Mouse (Mus musculus) neural tube, embryonic 14.5 days (tissue): ENCODE results near the gene Pecam1. TPM values are rescaled to one million over a fixed set of nuclear protein-coding genes. Genes with fewer than 3 reads are reported as not detected.
A peak's percentile ranks its signal among the peaks of the same experiment; 100 is the strongest.
"Not testable (repeated sequence)": the region's sequence is repeated elsewhere in the genome, so short reads cannot be mapped to it uniquely, and the experiment has no call there.

Experiments used
- ATAC-seq: fragments of 200-750 bp; cut with Nextera tagmentation; 2 replicates; pipeline ENCODE4 v1.8.0; 2017; ENCODE audit warnings: low read depth, mild to moderate bottlenecking, moderate TSS enrichment, moderate library complexity
- H3K27ac ChIP-seq: fragments of 300-500 bp; sonication (generic); 2 replicates; pipeline ENCODE4 v1.5.1; 2014; ENCODE audit warnings: low read depth, mild to moderate bottlenecking, control low read depth, low read length, moderate library complexity, mixed read lengths
- H3K27me3 ChIP-seq: fragments of 300-500 bp; sonication (generic); 2 replicates; pipeline ENCODE4 v1.6.1; 2014; ENCODE audit warnings: low read length; ENCODE audit not compliant: control insufficient read depth, insufficient read depth
- H3K36me3 ChIP-seq: fragments of 300-500 bp; sonication (generic); 2 replicates; pipeline ENCODE4 v1.6.1; 2014; ENCODE audit warnings: low read length, mixed read lengths; ENCODE audit not compliant: control insufficient read depth, insufficient read depth
- H3K4me1 ChIP-seq: fragments of 300-500 bp; sonication (generic); 2 replicates; pipeline ENCODE4 v1.6.1; 2014; ENCODE audit warnings: low read length; ENCODE audit not compliant: control insufficient read depth, insufficient read depth
- H3K4me2 ChIP-seq: fragments of 300-500 bp; sonication (generic); 2 replicates; pipeline ENCODE4 v1.6.1; 2014; ENCODE audit warnings: mild to moderate bottlenecking, low read depth, low read length, control low read depth
- H3K4me3 ChIP-seq: fragments of 300-500 bp; sonication (generic); 2 replicates; pipeline ENCODE4 v1.5.1; 2014; ENCODE audit warnings: low read depth, low read length, control low read depth, mixed read lengths
- H3K9ac ChIP-seq: fragments of 300-500 bp; sonication (generic); replicated peaks from 2 replicates; pipeline ENCODE4 v1.6.1; 2014; ENCODE audit warnings: low read depth, mild to moderate bottlenecking, control low read depth, low read length, mixed read lengths
- H3K9me3 ChIP-seq: fragments of 300-500 bp; sonication (generic); 2 replicates; pipeline ENCODE4 v1.6.1; 2016; ENCODE audit warnings: low read length; ENCODE audit not compliant: control insufficient read depth
- WGBS: fragments of 180-500 bp; shearing (Covaris S2); extraction: QIAGEN DNeasy Blood & Tissue Kit; methylation state at CpG from one replicate; pipeline ENCODE4 v1.1.7; 2014; 5-methylcytosine and 5-hydroxymethylcytosine counted together
- polyA plus RNA-seq: library from polyadenylated mRNA; unstranded; fragments of >200 nt; fragmentation: Nextera tagmentation; extraction: Ambion mirVana; gene quantifications from 2 replicates; pipeline ENCODE4 v1.2.1, GENCODE M21; 2014

Pecam1 gene
- polyA plus RNA-seq, 1 experiment from 2014 or later: 9.4 TPM

DNA sequence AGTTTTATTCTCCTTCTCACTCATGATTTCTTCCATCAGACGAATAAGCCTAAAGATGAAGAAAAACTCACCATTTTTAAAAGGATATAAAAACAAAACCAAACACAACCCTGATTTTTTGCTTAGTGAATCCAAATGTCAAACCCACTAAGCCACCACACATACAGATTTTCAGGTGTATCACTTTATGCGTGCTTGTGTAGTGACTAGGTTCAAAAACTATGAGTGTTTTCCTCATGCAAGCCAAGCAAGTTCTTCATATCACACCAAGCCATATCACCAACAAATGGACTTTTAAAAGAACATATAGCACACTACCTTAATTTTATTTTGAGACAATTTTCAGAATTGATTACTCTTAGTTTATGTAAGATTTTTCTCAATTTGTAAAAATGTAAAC lies 34.0 kb upstream of the Pecam1 start:
- WGBS: 92% methylated on average over 2 of the region's 2 CpGs

GRCm38 (mm10) chr11:106782841-106783764 lies 32.7 kb upstream of the Pecam1 start:
- Histone ChIP-seq H3K4me2 (no peak overlapping the region), H3K4me3 (no peak overlapping the region), H3K9ac (no peak overlapping the region), H3K4me1 (peaks cover 21% of the 10 kb centered on the region), H3K27me3 (no peaks in the 10 kb centered on the region), H3K36me3 (peaks cover 63% of the 10 kb centered on the region), H3K27ac (no peak overlapping the region), H3K9me3 (no peaks in the 10 kb centered on the region)
- ATAC-seq: no peak
- 86% methylated on average over 9 of the region's 9 CpGs for WGBS

More for the DNA sequence above, 34.0 kb upstream of the Pecam1 start:
- Histone ChIP-seq H3K9me3 (no peaks in the 10 kb centered on the region), H3K4me2 (no peak overlapping the region), H3K4me1 (peaks cover 21% of the 10 kb centered on the region), H3K9ac (no peak overlapping the region), H3K27me3 (no peaks in the 10 kb centered on the region), H3K4me3 (no peak overlapping the region), H3K27ac (no peak overlapping the region), H3K36me3 (peaks cover 63% of the 10 kb centered on the region)
- no peak for ATAC-seq

DNA sequence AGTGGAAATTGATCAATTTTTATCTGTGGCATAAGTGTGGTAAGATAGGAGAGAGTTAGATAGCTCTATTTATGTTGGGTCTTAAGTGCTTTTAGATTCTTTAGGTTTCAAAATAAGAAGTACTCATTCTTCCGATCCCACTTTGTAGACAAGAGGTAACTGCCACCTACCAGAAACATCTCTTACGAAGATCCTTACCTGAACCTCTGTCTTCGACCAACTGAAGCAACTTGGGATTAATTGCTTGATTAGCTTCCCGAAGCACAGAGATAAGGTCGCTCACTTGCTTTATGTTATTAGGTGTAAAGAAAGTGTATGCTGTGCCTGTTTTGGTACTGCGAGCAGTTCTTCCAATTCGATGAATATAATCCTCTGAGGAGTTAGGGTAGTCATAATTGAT lies 31.8 kb upstream of the Pecam1 start:
- not testable (repeated sequence) for H3K27ac ChIP-seq, ATAC-seq, H3K9me3 ChIP-seq, H3K4me2 ChIP-seq, H3K4me3 ChIP-seq, H3K27me3 ChIP-seq, H3K9ac ChIP-seq
- Histone ChIP-seq H3K4me1 (peaks cover 21% of the 10 kb centered on the region), H3K36me3 (peaks cover 63% of the 10 kb centered on the region)
- WGBS: 92% methylated on average over 7 of the region's 7 CpGs

GRCm38 (mm10) chr11:106780590-106781220 lies 30.3 kb upstream of the Pecam1 start:
- ATAC-seq: no peak
- H3K4me2 ChIP-seq: no peak overlapping the region
- H3K4me1 ChIP-seq: peaks cover 10% of the 10 kb centered on the region
- no peak overlapping the region for H3K9ac ChIP-seq
- H3K9me3 ChIP-seq: no peaks in the 10 kb centered on the region
- 77% methylated on average over 6 of the region's 6 CpGs for WGBS
- H3K27me3 ChIP-seq: no peaks in the 10 kb centered on the region
- H3K36me3 ChIP-seq: peaks cover 55% of the 10 kb centered on the region
- H3K4me3 ChIP-seq: no peak overlapping the region
- H3K27ac ChIP-seq: no peak overlapping the region

DNA sequence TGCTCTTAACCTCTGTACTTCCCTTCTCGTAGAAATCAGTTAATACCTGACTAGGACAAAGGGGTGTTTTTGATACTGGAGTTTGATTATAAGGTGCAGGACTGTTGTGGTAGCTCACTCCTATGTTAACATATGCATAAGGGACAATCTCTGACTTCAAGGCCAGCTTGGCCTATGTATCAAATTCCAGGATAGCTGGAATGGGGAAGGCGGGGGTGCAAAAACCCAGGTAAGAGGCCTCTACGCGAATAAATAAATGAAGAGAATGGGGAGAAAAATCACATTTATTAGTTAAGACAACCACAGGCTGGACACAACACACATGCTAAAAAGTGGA lies 29.6 kb upstream of the Pecam1 start:
- no peaks in the 10 kb centered on the region for H3K9me3 ChIP-seq
- H3K27ac ChIP-seq: peak overlapping the region; percentile 88
- peaks cover 49% of the 10 kb centered on the region for H3K36me3 ChIP-seq
- no peak overlapping the region for H3K9ac ChIP-seq
- H3K4me1 ChIP-seq: peaks cover 7% of the 10 kb centered on the region; the same call in 1 of the 2 replicates
- WGBS: 76% methylated on average over 4 of the region's 4 CpGs
- H3K4me3 ChIP-seq: no peak overlapping the region; the same call in 1 of the 2 replicates
- no peak for ATAC-seq
- H3K27me3 ChIP-seq: no peaks in the 10 kb centered on the region
- peak overlapping the region; percentile 91 for H3K4me2 ChIP-seq

- WGBS: 1% methylated on average over 30 of the region's 30 CpGs
- H3K9ac ChIP-seq: peak within 1 kb of the TSS; percentile 80
- H3K4me2 ChIP-seq: peak within 1 kb of the TSS; percentile 91
- peak; percentile 99 for ATAC-seq
- H3K4me1 ChIP-seq: peaks cover 7% of the 10 kb centered on the region; the same call in 1 of the 2 replicates
- H3K36me3 ChIP-seq: peaks cover 49% of the 10 kb centered on the region
- H3K9me3 ChIP-seq: no peaks in the 10 kb centered on the region
- H3K27ac ChIP-seq: peak within 1 kb of the TSS; percentile 88
- peak within 1 kb of the TSS; percentile 71 for H3K4me3 ChIP-seq
- H3K27me3 ChIP-seq: no peaks in the 10 kb centered on the region
These were observed 29.1 kb upstream of the Pecam1 start, which contains the start of gene Polg2 for GRCm38 (mm10) chr11:106779388-106780088. TSS of gene Polg2 (minus strand) at chr11:106779537.

DNA sequence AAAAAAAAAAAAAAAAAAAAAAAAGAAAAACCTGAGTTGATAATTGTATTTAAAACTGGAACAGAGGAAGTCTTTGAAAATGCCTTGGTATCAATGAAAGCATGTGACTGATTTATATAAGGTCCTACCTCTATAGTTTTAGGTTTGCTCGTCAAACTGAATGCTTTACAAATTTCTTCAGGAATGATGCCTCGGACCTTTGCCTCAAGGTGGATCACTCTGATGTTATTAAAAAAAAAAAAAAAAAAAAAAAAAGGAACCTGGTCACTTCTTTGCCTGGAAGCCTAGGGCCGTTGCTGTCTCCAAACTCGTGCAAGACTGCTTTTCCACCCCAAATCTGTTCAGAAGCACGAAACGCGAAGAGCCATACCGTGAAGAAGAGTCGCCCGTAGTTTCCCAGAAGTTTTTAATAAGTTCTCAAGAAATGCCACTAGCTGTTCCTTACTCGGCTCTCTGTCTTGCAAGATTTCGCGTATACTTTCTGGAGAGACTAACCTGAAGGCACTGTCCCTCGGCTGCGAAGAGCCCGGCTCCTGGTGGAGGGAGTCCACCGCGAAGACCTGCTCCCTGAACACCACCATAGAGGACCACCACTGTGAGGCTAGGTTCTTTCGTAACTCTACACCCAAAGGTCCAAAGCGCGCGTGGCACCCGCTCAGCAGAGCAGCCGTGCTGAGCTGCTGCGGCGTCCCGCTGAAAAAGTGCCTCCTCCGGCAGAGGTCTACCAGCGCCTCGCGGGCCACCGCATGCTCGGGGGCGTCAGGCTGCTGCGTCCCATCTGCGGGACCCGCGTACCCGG lies 28.4 kb upstream of the Pecam1 start:
- H3K9me3 ChIP-seq: no peaks in the 10 kb centered on the region
- under 1% methylated on average over 39 of the region's 39 CpGs for WGBS
- H3K36me3 ChIP-seq: peaks cover 47% of the 10 kb centered on the region
- peaks cover 7% of the 10 kb centered on the region; the same call in 1 of the 2 replicates for H3K4me1 ChIP-seq
- peak overlapping the region; percentile 88 for H3K27ac ChIP-seq
- H3K4me2 ChIP-seq: peak overlapping the region; percentile 91
- peak overlapping the region; percentile 71 for H3K4me3 ChIP-seq
- peak overlapping the region; percentile 80 for H3K9ac ChIP-seq
- H3K27me3 ChIP-seq: no peaks in the 10 kb centered on the region
- ATAC-seq: peak; percentile 1; the same call in 1 of the 2 replicates

DNA sequence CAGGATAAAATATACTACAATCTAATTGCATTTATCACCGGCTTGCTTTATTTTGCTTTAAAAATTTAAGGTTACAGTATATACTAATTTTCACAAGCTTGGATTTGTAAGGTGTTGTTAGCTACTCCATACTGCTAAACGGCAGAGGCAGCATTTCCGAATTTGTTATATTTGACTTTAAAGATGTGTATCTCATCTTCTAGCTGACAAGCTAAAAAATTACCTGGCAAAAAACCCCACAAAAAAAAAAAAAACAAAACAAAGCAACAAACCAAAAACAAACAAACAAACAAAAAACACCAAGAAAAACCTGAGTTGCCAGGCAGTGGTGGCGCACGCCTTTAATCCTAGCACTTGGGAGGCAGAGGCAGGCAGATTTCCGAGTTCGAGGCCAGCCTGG lies 27.7 kb upstream of the Pecam1 start:
- WGBS: 94% methylated on average over 7 of the region's 7 CpGs
- Histone ChIP-seq H3K4me3 (no peak overlapping the region), H3K36me3 (peaks cover 46% of the 10 kb centered on the region)

More for the DNA sequence above, 27.7 kb upstream of the Pecam1 start:
- H3K4me2 ChIP-seq: no peak overlapping the region; the same call in 1 of the 2 replicates
- H3K27me3 ChIP-seq: no peaks in the 10 kb centered on the region
- no peak overlapping the region for H3K27ac ChIP-seq
- no peak overlapping the region for H3K9ac ChIP-seq
- no peaks in the 10 kb centered on the region for H3K9me3 ChIP-seq
- H3K4me1 ChIP-seq: peaks cover 7% of the 10 kb centered on the region; the same call in 1 of the 2 replicates
- no peak for ATAC-seq
